Mouse (Mus musculus): Measurements from ENCODE around the gene Neurod6.

The Neurod6 gene

GRCm38 (mm10) chr6:55646824-55647560 lies 34.1 kb downstream of the Neurod6 start:
- 41% methylated on average over 9 of the region's 9 CpGs for WGBS

GRCm38 (mm10) chr6:55646111-55646823 lies 34.8 kb downstream of the Neurod6 start:
- 62% methylated on average over 14 of the region's 14 CpGs for WGBS

GRCm38 (mm10) chr6:55634662-55635061 lies 46.4 kb downstream of the Neurod6 start:
- 29% methylated on average over 1 of the region's 1 CpGs for WGBS

Measured in cerebral cortex, adult 2 months (tissue).